In genomic region chr13:81439390-81440025, GRCm38 (mm10) we compare ENCODE assay signal across 8 mouse cellular contexts.
DNase-seq lines count a peak whose midpoint lies in the region; ATAC-seq lines count a peak whose summit lies in the region.

No protein-coding gene starts in this region.

- ATAC-seq in intestine, embryonic 14.5 days (replicated peaks; ENCODE audit: low FRiP score, low TSS enrichment, low read depth) = no peak; the same call in 1 of the 2 replicates
- no peak; the same call in 1 of the 2 replicates for ATAC-seq in intestine, embryonic 16.5 days
- ATAC-seq in inflammation-experienced regulatory T-cells, adult 6 months = peak; percentile 64
- peak; percentile 76 for ATAC-seq in midbrain, embryonic 16.5 days

- H3K27ac ChIP-seq in intestine, embryonic 14.5 days (ENCODE audit: low read depth) = no peak overlapping the region
- H3K27ac ChIP-seq in intestine, embryonic 16.5 days (ENCODE audit: low read length) = no peak overlapping the region
- H3K27ac ChIP-seq in midbrain, embryonic 16.5 days (ENCODE audit: low read length) = no peak overlapping the region

- no peaks in the 10 kb centered on the region for H3K4me1 ChIP-seq in intestine, embryonic 14.5 days (replicated peaks; ENCODE audit: control insufficient read depth, insufficient read depth, low read length)
- no peaks in the 10 kb centered on the region for H3K4me1 ChIP-seq in intestine, embryonic 16.5 days (ENCODE audit: control insufficient read depth, insufficient read depth, low read length)
- H3K4me1 ChIP-seq in midbrain, embryonic 16.5 days (ENCODE audit: control insufficient read depth, insufficient read depth, low read length) = no peaks in the 10 kb centered on the region

- DNase-seq in intestine, embryonic 14.5 days (ENCODE audit: low spot score) = peak; percentile 94
- peak; percentile 72 to 79 for DNase-seq in cerebellum, adult 18-20 months
- DNase-seq in forelimb bud, embryonic 11.5 days (ENCODE audit: low read depth, low spot score) = peak; percentile 78
- peak; percentile 78 to 80 for DNase-seq in left cerebral cortex, postnatal 36 days (ENCODE audit: low spot score in 2 of 2)
- DNase-seq in spleen, postnatal 36 days (ENCODE audit: low spot score in 2 of 2) = peak; percentile 4 to 13

- H3K36me3 ChIP-seq in intestine, embryonic 14.5 days (ENCODE audit: control insufficient read depth, insufficient read depth, low read length) = no peaks in the 10 kb centered on the region
- no peaks in the 10 kb centered on the region for H3K36me3 ChIP-seq in intestine, embryonic 16.5 days (ENCODE audit: control insufficient read depth, insufficient read depth, low read length)
- no peaks in the 10 kb centered on the region for H3K36me3 ChIP-seq in midbrain, embryonic 16.5 days (ENCODE audit: control insufficient read depth, insufficient read depth, low read length)

- intact Hi-C loops in left cerebral cortex, postnatal 36 days (cut with DNase I) = loop anchor here (1.0 to 2.0 kb wide), 2 partner anchors 201 to 322 kb away; no protein-coding TSS in a partner anchor

- H3K9ac ChIP-seq in intestine, embryonic 14.5 days (ENCODE audit: low read length) = no peak overlapping the region
- H3K9ac ChIP-seq in intestine, embryonic 16.5 days (ENCODE audit: low read depth, low read length) = no peak overlapping the region
- no peak overlapping the region for H3K9ac ChIP-seq in midbrain, embryonic 16.5 days (ENCODE audit: low read depth, low read length)

- 46% methylated on average over 12 of the region's 12 CpGs for WGBS in intestine, embryonic 14.5 days
- 45% methylated on average over 12 of the region's 12 CpGs for WGBS in intestine, embryonic 16.5 days
- WGBS in midbrain, embryonic 16.5 days = 50% methylated on average over 12 of the region's 12 CpGs

- no peak overlapping the region for H3K4me2 ChIP-seq in intestine, embryonic 14.5 days (ENCODE audit: low read length)
- H3K4me2 ChIP-seq in intestine, embryonic 16.5 days (ENCODE audit: low read depth, low read length) = no peak overlapping the region
- no peak overlapping the region for H3K4me2 ChIP-seq in midbrain, embryonic 16.5 days (ENCODE audit: low read length)

- no peak overlapping the region for H3K4me3 ChIP-seq in intestine, embryonic 14.5 days (ENCODE audit: low read depth, low read length)
- no peak overlapping the region for H3K4me3 ChIP-seq in intestine, embryonic 16.5 days (ENCODE audit: low read length)
- H3K4me3 ChIP-seq in midbrain, embryonic 16.5 days (ENCODE audit: low read depth, low read length) = no peak overlapping the region

- no peaks in the 10 kb centered on the region for H3K9me3 ChIP-seq in intestine, embryonic 14.5 days (ENCODE audit: control insufficient read depth, low read length)
- no peaks in the 10 kb centered on the region for H3K9me3 ChIP-seq in intestine, embryonic 16.5 days (ENCODE audit: control insufficient read depth, low read length)
- no peaks in the 10 kb centered on the region for H3K9me3 ChIP-seq in midbrain, embryonic 16.5 days (replicated peaks; ENCODE audit: control insufficient read depth, low read length, poor library complexity, severe bottlenecking)

- no peaks in the 10 kb centered on the region for H3K27me3 ChIP-seq in intestine, embryonic 14.5 days (replicated peaks; ENCODE audit: control insufficient read depth, insufficient read depth, low read length)
- H3K27me3 ChIP-seq in intestine, embryonic 16.5 days (replicated peaks; ENCODE audit: control insufficient read depth, insufficient read depth, low read length) = no peaks in the 10 kb centered on the region
- no peaks in the 10 kb centered on the region for H3K27me3 ChIP-seq in midbrain, embryonic 16.5 days (ENCODE audit: control insufficient read depth, insufficient read depth, low read depth, low read length)

Comparison
In these comparisons a context has a peak if more than half of its experiments do, and no peak if none do; other contexts are left out.
1. ATAC-seq: peak in inflammation-experienced regulatory T-cells, adult 6 months (single experiment) and midbrain, embryonic 16.5 days (single experiment); none in intestine, embryonic 14.5 days (single experiment) and intestine, embryonic 16.5 days (single experiment).
2. DNase-seq: peak in every context shown above with its lines; median percentile 94 in intestine, embryonic 14.5 days; 79 in left cerebral cortex, postnatal 36 days; 78 in forelimb bud, embryonic 11.5 days; 76 in cerebellum, adult 18-20 months; 8 in spleen, postnatal 36 days.